Mouse (Mus musculus) cerebellum, adult 9-11 months (tissue): ENCODE results near the gene Arhgdia.
A peak's percentile ranks its signal among the peaks of the same experiment; 100 is the strongest.

Experiments used
- DNase-seq: peaks from one replicate; pipeline ENCODE4 v3.0.0; 2022

Arhgdia gene

DNA sequence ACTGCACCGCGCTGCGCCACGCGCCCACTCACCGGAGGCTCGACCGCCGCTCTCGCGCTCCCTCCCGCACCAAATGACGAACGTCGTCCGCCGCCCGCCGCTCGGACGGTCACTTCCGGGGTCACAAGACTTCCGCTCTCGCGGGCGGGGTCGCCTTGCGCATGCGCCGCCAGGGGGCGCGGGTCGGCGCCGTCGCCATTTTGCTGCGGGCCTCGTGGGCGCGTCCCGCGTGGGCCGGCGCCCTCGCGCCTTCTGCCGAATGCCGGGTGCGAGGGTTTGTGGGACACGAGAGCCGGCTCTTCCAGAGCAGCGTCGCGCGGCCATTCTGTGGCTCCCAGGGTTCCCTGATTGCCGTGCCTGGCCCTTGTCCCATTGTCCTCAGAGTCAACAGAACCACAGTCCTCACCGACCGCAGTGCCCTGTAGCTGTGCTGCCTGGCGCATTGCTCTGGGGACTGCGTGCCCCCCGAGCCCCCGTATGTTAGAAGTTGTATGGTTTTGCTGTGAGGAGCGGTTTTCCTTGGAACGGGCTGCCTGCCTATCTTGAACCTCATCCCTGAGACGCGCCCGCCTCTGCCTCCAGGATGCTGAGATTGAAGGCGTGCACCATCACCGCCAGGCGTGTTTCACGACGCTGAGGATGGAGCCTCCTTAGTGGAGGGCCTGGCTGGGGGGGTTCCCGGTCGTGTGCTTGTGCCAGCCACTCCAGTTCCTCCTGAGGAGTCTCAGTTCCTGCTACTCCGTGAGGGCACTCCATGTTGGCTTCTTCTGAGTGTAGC is at the start of gene Arhgdia:
TSS of gene Arhgdia (minus strand) at position 135 of the 778 bp plus-strand sequence.
- peak; percentile 90 for DNase-seq

DNA sequence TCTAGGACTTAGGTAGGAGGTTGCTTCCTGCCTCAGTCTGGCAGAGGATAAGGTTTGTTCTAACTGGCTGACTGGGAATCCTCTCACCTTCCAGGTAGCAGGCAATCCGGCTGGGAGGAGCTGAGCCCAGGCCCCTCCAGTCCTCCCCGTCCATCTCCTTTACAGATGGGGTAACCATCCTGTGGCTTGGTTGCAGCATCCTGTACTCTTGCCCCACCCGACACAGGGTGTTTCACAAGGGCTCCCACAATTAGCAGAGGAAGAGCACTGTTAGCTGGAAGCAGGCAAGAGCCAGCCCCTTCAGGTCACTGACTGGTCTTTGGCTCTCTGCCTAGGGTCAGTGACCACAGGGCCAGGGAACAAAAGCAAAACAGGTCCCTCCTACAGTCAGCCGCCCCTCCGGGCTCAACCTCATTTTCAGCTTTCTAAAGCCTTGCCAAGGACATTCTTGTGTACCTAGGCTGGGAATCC is 49.0 kb upstream of the Arhgdia start:
- DNase-seq = peak; percentile 53

DNA sequence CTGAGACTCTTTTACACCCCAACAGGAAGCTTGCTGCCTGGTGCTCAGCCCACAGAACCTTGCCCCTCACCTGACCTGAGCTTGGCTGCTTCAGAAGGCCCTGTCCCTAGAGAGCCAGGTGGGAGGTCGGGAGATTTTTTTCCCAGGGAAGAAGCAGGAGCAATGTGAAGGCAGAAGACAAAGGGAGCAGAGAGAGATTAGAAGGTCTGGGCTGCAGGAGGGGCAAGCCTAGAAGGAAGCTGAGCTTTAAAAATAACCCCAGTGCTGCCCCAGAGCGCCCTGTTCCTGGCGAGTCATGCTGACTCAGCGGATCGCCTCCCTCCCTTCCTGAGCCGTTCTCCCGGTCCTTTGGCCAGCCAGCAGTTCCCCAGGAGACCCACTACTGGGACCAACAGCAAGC is 48.5 kb upstream of the Arhgdia start:
- DNase-seq = no peak

DNA sequence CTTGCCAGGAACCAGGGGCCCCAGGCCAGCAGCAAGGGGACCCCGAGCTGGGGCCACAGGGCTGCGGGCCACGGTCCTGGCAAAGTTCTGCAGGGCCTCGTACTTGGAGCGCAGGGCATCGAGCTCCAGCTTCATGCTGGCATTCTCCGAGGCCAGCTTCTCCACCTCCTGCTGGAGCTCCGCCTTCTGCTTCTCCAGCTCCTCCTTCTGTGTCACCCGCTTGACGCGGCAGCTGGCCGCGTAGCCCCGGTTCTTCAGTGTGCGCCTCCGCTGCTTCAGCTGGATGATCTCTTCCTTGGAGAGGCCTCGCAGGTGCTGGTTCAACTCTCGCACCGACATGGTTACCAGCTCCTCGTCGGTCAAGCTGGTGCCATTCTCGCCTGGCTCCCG is 47.9 kb upstream of the Arhgdia start:
- DNase-seq = peak; percentile 51

DNA sequence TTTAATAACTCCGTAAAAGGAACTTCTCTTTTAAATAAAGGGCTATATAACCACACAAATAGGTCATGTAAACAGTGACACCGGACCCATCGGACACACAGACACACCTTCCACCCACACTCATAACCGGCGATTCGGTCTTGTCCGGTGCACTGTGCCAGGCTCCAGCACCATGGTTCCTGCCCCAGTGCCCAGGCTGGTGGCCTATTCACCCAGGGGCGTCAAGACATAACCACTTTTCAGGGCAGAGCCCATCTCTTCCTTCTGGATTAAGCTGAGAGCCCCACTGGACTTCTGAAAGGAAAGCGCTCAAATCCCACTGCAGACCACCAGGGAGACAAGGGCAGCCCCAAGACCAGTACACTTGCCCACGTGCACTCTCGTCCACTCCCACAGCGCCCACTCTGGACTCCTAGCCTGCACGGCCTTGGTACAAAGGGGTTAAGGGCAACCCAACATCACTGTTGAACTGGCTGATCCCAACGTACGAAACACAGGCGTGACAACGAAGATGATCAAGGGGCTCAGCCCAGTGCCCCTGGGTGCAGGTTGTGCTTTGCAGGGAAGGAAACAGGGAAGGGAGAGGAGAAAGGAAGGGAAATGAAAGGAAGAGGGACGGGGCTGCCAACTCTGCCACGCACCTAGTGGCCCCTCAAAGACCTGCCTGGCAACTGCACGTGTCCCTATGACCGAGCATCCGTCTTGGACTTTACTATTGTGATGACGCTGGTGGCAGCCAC is 47.3 kb upstream of the Arhgdia start:
- DNase-seq = no peak

DNA sequence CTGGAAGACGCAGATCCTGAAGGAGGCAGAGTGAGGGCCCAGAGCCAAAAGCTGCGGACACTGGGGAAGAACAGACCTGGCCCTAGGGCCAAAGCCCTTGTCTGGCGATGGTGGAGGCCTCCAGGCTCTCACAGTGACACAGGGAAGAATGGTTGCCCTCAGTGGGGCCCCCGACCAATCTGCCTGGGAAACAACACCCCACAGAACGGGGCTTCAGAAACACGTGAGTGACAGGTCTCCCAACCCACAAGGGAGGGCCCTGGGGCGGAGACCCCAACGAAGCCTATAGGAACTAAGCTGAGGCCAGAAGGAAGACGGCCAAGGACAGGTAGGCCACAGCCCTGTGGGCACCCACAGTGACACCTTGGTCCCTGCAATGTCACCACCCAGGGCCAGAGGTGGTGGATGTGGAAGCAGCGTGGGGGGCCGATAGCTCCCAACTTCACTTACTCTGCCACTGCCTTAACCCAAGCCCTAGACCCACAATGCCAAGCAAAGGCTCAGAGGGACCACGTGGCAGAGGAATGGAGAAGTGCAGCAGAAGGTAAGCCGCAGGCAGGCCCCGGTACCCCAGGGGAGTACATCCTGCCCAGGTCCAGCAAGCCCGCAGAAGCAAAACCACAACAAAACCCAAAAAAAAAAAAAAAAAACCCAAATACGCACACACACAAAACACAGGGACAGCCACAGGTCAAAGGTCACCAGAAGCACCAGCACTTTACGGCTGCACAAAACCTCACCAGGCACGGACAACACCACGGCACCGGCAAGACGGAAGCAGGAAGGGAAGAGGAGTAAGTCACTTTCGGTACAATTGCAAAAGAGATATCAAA is 46.3 kb upstream of the Arhgdia start:
- peak; percentile 55 for DNase-seq

DNA sequence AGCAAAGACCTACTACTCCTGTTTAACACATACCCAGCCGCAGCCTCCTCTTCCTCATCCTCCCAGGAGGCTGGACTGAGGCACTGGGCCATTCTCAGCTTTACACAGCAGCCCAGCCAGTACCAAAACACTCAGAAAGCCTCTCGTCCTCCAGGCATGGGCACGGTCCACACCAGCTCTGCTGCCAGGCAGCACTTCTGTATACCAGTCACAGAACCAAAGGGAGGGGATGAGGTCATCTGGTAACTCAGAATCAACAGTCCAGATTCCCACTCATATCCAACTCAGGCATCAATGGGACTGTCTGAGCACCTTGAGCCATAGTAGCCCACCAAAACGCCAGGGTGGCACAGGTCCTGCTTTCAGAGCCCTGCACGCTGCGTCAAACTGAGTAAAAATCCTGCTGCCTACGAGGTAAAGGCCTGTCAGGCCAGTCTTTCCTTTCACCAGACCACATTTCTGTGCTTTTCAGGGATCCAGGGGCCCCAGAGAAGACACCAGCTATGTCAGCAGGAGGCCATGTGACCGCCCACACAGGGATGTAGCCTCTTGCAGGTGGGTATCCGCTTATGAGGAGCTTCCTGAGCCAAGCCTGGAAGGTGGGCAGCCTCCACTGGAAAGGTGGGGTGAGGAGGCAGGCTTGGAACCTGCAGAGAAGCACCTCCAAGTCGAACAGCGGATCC is 45.5 kb upstream of the Arhgdia start:
- DNase-seq = no peak

DNA sequence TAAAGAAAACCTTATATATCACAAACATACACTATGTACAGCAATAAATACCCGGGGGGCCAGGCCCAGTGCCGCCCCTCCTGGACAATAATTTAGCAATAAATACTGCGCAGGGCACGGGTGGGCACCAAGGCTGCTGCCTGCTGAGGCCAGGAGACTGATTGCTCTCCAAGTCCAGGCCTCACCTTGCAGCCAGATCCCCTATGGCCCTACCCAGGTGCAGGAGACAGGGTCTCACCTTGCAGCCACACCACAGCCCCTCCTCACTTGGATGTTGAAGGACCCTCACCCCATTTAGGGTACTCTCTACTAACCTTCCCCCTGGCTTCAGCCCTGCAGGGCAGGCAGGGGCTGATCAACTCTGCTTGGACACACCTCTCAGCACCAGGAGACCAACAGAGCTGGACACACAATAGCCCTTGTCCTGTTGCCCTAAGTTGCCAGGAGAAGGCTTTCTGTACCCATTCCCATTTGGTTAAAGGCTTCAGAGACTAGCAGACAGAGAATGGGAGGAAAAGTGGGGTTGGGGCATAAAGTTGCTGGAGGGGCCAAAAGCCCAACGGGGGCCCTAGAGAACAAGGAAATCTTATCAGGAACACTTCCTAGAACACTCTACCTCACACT is 43.8 kb upstream of the Arhgdia start, which contains the start of gene Sirt7:
TSS of gene Sirt7 (minus strand) at position 89 of the 624 bp plus-strand sequence.
- peak; percentile 55 for DNase-seq

DNA sequence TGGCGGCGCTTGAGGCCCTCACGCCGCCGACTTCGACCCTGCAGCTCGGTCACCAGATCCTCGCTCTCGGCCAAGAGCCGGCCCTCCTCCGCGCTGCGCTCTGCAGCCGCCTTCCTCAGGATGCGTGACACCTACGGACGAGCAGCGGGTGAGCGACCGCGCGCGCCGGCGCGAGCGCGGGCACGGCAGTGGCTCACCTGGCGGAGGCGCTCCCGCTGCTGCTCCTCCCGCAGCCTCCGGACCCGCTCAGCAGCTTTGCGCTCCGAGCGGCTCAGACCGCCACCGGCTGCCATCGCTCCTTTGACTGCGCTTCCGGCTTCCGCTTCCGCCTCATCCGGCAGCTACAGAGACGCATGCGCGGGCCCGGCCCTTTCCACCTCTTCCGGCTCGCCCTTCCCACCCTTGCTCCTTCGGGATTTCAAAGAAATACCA is 43.3 kb upstream of the Arhgdia start:
- peak; percentile 87 for DNase-seq

DNA sequence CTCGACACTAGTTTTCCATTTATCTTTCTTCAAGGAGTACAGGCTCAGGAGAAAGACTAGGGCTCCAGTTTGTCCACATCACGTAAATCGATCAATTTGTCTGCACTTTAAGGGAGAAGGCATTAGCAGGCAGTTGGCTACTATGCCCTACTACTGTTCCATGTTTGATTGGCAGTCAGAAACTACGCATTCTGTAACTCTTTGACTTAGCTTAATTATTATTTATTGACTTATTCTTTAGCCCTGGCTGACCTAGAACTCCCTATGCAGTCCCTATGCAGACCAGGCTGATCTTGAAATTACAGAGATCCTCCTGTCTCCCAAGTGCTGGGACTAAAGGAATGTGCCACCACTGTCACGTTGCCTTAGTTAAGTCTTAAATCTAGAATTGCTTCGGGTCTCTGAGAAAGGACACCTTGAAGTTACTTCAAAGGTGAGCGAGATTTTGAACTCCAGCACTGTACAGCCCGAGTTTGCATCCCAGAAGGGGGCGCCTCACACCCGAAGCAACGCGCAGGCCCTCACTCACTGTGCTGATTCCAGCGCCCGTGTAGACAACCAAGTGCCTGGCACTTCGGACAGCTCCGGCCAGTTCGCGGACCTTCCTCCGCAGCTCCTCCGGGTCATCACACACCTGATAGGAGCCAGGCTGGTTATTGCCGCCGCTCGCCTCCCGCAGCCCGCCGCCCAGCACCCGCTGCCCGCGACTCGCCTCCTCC is 42.7 kb upstream of the Arhgdia start:
- DNase-seq = no peak

DNA sequence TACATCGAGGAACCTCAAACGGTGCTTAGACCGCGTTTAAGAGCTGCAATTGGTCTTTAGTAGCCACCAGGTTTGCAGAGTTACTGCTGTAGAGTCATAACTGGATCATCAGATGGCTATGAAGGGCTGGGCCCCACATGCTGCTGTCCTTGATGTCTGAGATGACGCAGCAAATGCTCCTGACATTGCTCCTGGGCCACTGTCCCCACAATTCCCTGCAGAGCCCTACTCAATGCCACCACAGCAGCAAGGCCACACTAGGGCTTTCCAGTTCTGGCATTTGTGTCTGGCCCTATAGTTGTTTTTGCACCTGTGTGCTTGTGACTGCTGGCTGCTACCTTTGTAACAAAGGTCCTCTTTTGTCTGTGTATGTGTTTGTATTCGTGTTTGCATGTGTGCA is 41.4 kb upstream of the Arhgdia start:
- DNase-seq = no peak

DNA sequence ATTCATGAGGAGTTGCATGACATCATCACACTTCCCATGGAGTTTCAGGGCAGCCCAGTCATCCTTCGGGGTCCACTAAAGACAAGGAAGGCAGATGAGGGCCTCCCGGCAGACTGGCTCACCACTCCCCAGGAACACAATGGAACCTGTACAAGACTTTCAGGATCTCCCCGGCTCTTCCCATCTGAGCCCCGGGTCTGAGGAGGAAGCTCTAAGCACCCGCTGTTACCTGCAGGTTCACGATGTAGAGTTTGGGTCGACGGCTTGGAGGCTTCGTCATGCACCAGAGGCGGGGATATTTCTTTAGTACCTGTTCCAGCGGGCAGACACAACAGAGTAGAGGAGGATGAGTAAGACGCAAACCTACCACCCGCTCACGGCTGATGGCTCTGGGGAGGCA is 38.8 kb upstream of the Arhgdia start:
- peak; percentile 46 for DNase-seq

DNA sequence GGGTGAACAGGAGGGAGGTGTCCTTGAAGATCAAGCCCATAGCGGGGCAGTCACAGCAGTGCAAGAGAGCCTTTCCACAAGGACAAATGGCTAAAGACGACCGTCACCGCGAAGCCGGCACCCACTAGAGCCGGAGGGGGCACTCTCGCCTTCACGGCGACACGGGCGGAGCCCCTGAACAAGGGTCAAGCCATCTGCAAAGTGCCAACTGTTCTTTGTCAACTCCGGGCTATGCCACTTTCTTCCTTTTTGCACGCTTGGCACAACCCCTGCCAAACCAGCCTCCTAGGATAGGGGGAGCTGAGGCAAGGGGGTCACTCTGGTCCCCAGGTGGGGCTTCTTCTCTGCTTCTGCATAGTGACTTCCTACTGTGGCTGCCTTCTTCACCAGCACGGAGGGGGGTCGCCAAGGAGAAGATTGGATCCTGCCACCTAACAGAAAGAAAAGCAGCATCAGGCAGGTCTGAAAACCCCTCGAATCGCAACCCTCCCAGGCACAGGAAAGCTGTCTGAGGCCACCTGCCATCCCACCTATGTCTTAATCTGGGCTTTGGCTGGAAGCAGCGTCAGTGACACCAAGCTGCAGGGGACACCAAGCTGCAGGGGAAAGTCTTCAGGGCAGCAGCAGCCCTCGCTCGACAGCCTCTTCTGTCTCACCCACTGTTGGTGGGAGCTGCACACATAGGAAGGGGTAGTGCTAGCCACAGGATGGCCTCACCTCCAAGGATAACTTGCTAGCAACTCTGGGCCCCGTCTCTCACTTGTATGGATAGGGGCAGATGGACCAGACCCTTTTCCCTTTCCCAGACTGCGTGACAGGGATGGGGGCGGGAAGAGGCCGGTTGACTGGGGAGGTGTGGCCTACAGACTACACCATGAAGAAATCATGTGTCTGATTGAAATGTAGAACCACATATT is 37.5 kb upstream of the Arhgdia start:
- peak; percentile 77 for DNase-seq

DNA sequence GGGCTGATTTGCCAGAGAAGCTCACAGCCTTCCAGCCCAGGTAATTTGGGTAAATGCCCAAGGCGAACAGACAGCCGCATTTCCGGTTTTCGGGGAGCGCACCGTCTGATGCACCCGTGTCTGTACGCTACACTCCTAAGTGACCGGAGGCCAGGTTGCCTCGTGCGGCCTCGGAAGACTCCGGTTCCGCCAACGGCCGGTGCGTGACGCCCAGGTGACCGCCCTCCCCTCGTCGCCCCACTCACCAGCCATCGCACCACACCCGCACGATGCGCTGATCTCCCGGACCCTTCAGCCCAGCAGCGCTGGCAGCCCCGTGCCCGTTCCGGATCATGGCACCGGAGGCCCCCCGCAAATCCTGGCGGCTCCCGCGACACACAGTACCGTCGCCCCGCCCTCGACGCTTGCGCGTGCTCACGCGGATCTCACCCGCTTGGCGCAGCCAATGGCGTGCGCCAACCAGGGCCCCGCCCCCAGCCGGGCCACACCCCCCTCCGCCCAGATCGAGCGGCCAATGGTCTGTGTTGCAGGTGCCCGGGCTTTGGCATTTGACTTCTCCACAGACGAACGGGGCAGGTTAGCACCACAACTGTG is 36.2 kb upstream of the Arhgdia start, which contains the start of gene Pcyt2:
TSS of gene Pcyt2 (minus strand) at position 418 of the 594 bp plus-strand sequence.
- peak; percentile 95 for DNase-seq

DNA sequence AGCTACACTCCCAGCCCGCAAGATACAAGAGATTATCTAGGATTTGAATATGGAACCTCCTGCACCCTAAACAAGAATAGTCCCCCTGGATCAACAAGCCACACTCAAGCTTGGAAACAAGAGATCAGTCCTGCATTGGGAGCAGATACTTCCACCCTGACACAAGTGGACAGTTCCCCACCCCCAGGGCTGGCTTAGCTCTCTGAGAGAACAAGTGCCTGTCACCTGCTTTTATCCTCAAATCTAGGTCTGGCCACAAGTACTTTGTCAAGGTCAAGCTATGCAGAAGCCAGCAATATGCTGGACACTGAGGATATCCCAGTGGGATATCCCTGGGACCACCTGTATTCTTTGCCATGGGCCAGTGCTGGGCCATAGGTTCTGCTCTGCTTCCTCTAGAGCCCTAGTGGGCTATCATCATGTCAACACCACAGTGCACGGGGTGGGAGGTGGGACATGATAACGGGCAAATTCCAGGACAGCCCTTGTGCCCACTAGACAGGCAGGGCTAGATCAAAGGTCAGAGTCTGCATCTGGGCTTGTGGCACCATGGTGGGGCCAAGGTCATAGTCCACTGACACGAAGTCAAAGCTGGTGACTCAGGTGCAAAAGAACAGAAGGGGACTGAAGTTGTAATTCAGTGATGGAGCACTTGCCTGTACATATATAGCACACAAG is 35.3 kb upstream of the Arhgdia start:
- DNase-seq = peak; percentile 62

DNA sequence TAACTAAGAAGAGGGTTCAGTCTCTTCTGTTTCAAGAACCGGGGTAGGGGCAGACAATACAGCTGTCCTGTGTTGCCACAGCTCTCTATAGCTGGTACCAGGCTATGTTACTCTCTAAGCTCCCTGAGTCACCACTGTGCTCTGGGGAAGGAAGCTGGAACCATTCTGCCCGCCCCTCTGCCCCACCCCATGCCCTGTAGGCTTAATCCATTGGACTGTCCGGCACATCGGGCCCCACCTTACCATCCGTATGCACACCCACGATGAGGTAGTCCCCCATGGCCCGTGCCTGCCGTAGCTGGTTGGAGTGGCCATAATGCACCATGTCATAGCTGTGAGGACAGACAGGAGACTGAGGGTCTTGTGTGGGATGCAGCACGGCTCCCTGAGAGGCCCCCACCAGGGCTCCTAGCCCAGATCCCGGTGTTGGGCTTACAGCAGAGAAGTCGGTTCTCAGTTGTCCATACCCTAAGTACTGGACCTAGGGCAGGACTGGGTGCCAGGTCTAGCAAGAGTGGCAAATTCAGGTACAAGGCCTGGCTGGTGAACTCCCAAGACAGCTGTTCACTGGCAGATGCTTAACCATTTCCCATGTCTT is 34.3 kb upstream of the Arhgdia start:
- peak; percentile 55 for DNase-seq

DNA sequence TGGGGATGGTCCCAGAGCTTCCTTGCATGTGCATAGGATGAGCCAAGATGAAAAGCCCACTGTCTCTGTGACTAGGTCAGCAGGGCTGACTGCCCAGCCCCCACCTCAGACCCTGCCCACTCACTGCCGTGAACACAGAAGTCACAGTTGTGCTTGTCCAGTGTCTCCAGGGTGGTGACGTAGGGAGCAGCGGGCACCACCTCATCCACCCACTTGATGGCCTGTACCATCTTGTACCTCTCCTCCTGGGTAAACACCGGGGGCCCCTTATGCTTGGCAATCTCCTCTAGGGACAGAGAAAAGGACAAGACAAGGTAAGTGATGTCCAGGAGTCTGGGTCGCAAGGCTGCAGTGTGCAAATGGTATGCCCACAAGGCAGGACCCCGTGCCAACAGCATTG is 33.7 kb upstream of the Arhgdia start:
- peak; percentile 66 for DNase-seq

DNA sequence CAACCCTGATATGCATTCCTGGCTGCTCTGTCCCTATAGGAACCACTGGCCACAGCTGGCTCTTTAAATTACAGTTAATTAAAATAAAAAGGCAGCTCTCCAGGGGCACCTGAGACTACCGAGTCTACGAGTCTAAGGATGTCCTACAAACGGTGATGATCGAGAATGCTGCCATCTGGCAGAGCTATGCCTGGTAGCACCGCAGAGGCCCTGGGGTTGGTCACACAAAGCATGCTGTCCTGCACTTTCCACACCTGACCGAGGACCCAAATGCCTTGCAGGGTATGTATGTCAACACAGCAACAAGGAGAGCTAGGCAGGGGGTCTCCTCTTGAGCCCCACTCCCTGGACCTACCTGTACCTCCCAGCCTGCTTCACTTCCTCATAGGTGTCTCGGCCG is 32.6 kb upstream of the Arhgdia start:
- peak; percentile 69 for DNase-seq
